Mouse (Mus musculus) hindbrain, embryonic 11.5 days (tissue): ENCODE data around the gene Hivep3. TPM values are rescaled to one million over a fixed set of nuclear protein-coding genes. Genes with fewer than 3 reads are reported as not detected.

Source experiments
- ATAC-seq: fragments of 200-750 bp; cut with Nextera tagmentation; 2 replicates; pipeline ENCODE4 v1.8.0; 2017; ENCODE audit warnings: mild to moderate bottlenecking, moderate TSS enrichment, moderate library complexity; ENCODE audit not compliant: low FRiP score
- DNase-seq: peaks from one replicate; pipeline ENCODE4 v3.0.0-alpha.2; 2015; ENCODE audit warnings: low spot score
- H3K27ac ChIP-seq: fragments of 300-500 bp; sonication (generic); 2 replicates; pipeline ENCODE4 v1.5.1; 2014; ENCODE audit warnings: mild to moderate bottlenecking, low read depth, low read length
- H3K27me3 ChIP-seq: fragments of 300-500 bp; sonication (generic); 2 replicates; pipeline ENCODE4 v1.6.1; 2014; ENCODE audit warnings: mild to moderate bottlenecking, low read length, moderate library complexity, mixed read lengths; ENCODE audit not compliant: control insufficient read depth, insufficient read depth
- H3K36me3 ChIP-seq: fragments of 300-500 bp; sonication (generic); 2 replicates; pipeline ENCODE4 v1.6.1; 2014; ENCODE audit warnings: mild to moderate bottlenecking, low read length, moderate library complexity, mixed read lengths; ENCODE audit not compliant: control insufficient read depth, insufficient read depth
- H3K4me1 ChIP-seq: fragments of 300-500 bp; sonication (generic); replicated peaks from 2 replicates; pipeline ENCODE4 v1.6.1; 2014; ENCODE audit warnings: low read length, mixed read lengths; ENCODE audit not compliant: control insufficient read depth, insufficient read depth
- H3K4me2 ChIP-seq: fragments of 300-500 bp; sonication (generic); replicated peaks from 2 replicates; pipeline ENCODE4 v1.6.1; 2014; ENCODE audit warnings: mild to moderate bottlenecking, low read depth, low read length
- H3K4me3 ChIP-seq: fragments of 300-500 bp; sonication (generic); 2 replicates; pipeline ENCODE4 v1.5.1; 2014; ENCODE audit warnings: low read depth, low read length
- H3K9ac ChIP-seq: fragments of 300-500 bp; sonication (generic); 2 replicates; pipeline ENCODE4 v1.6.1; 2014; ENCODE audit warnings: low read depth, low read length
- H3K9me3 ChIP-seq: fragments of 300-500 bp; sonication (generic); 2 replicates; pipeline ENCODE4 v1.6.1; 2016; ENCODE audit warnings: low read length; ENCODE audit not compliant: control insufficient read depth
- WGBS: fragments of 180-500 bp; shearing (Covaris S2); extraction: QIAGEN DNeasy Blood & Tissue Kit; methylation state at CpG from one replicate; pipeline ENCODE4 v1.1.7; 2014; 5-methylcytosine and 5-hydroxymethylcytosine counted together
- polyA plus RNA-seq: library from polyadenylated mRNA; unstranded; fragments of >200 nt; fragmentation: Nextera tagmentation; extraction: Ambion mirVana; gene quantifications from 2 replicates; pipeline ENCODE4 v1.2.1, GENCODE M21; 2014

Hivep3 gene
- polyA plus RNA-seq, 1 experiment from 2014 or later: 1.8 TPM

- ATAC-seq: no peak
- Histone ChIP-seq H3K4me1 (no peaks in the 10 kb centered on the region), H3K27ac (no peak overlapping the region), H3K27me3 (no peaks in the 10 kb centered on the region), H3K4me3 (no peak overlapping the region), H3K36me3 (no peaks in the 10 kb centered on the region), H3K4me2 (no peak overlapping the region), H3K9me3 (no peaks in the 10 kb centered on the region), H3K9ac (no peak overlapping the region)
- 61% methylated on average over 3 of the region's 3 CpGs for whole genome bisulfite sequencing
- DNase-seq: no peak
Measured at GRCm38 (mm10) chr4:119843294-119843693, 109.7 kb downstream of the Hivep3 start.

GRCm38 (mm10) chr4:119844267-119844666 is 110.7 kb downstream of the Hivep3 start:
- WGBS: 90% methylated on average over 3 of the region's 3 CpGs
- ATAC-seq: no peak

GRCm38 (mm10) chr4:119845596-119846161 is 112.1 kb downstream of the Hivep3 start:
- DNase-seq (no peak), ATAC-seq (no peak)
- Histone ChIP-seq H3K4me1 (no peaks in the 10 kb centered on the region), H3K9ac (no peak overlapping the region), H3K9me3 (no peaks in the 10 kb centered on the region), H3K36me3 (no peaks in the 10 kb centered on the region), H3K4me3 (no peak overlapping the region), H3K27me3 (no peaks in the 10 kb centered on the region), H3K4me2 (no peak overlapping the region), H3K27ac (no peak overlapping the region)
- WGBS: 76% methylated on average over 3 of the region's 3 CpGs

More at GRCm38 (mm10) chr4:119844267-119844666, 110.7 kb downstream of the Hivep3 start:
- no peaks in the 10 kb centered on the region for H3K27me3 ChIP-seq
- no peaks in the 10 kb centered on the region for H3K36me3 ChIP-seq
- no peak overlapping the region for H3K4me2 ChIP-seq
- H3K9me3 ChIP-seq: no peaks in the 10 kb centered on the region
- H3K4me3 ChIP-seq: no peak overlapping the region
- no peak for DNase-seq
- no peak overlapping the region for H3K9ac ChIP-seq
- no peak overlapping the region for H3K27ac ChIP-seq
- no peaks in the 10 kb centered on the region for H3K4me1 ChIP-seq

- H3K36me3 ChIP-seq: no peaks in the 10 kb centered on the region
- H3K4me3 ChIP-seq: no peak overlapping the region
- ATAC-seq (no peak), DNase-seq (no peak)
- H3K27me3 ChIP-seq: no peaks in the 10 kb centered on the region
- 64% methylated on average over 8 of the region's 8 CpGs for WGBS
- H3K9me3 ChIP-seq: no peaks in the 10 kb centered on the region
- no peak overlapping the region for H3K9ac ChIP-seq
- no peaks in the 10 kb centered on the region for H3K4me1 ChIP-seq
- H3K4me2 ChIP-seq: no peak overlapping the region
- no peak overlapping the region for H3K27ac ChIP-seq
Measured at GRCm38 (mm10) chr4:119852483-119852882, 118.9 kb downstream of the Hivep3 start.

GRCm38 (mm10) chr4:119854307-119855144 is 120.9 kb downstream of the Hivep3 start:
- Histone ChIP-seq H3K4me1 (no peaks in the 10 kb centered on the region), H3K27ac (no peak overlapping the region), H3K9ac (no peak overlapping the region), H3K9me3 (no peaks in the 10 kb centered on the region), H3K4me3 (no peak overlapping the region), H3K27me3 (no peaks in the 10 kb centered on the region), H3K36me3 (no peaks in the 10 kb centered on the region), H3K4me2 (no peak overlapping the region)
- ATAC-seq: no peak
- no peak for DNase-seq
- WGBS: 82% methylated on average over 9 of the region's 9 CpGs

GRCm38 (mm10) chr4:119859454-119859853 is 125.9 kb downstream of the Hivep3 start:
- 85% methylated on average over 4 of the region's 4 CpGs for WGBS
- ATAC-seq: no peak
- Histone ChIP-seq H3K27me3 (no peaks in the 10 kb centered on the region), H3K4me1 (no peaks in the 10 kb centered on the region), H3K9me3 (no peaks in the 10 kb centered on the region), H3K36me3 (no peaks in the 10 kb centered on the region), H3K9ac (no peak overlapping the region), H3K27ac (no peak overlapping the region), H3K4me3 (no peak overlapping the region), H3K4me2 (no peak overlapping the region)
- no peak for DNase-seq

GRCm38 (mm10) chr4:119861001-119861400 is 127.4 kb downstream of the Hivep3 start:
- H3K27ac ChIP-seq: no peak overlapping the region
- ATAC-seq (no peak), DNase-seq (no peak)
- H3K36me3 ChIP-seq: no peaks in the 10 kb centered on the region
- H3K4me1 ChIP-seq: no peaks in the 10 kb centered on the region
- WGBS: 78% methylated on average over 4 of the region's 4 CpGs
- no peaks in the 10 kb centered on the region for H3K27me3 ChIP-seq
- no peaks in the 10 kb centered on the region for H3K9me3 ChIP-seq
- H3K9ac ChIP-seq: no peak overlapping the region
- no peak overlapping the region for H3K4me2 ChIP-seq
- no peak overlapping the region for H3K4me3 ChIP-seq

- H3K27ac ChIP-seq: no peak overlapping the region
- no peaks in the 10 kb centered on the region for H3K4me1 ChIP-seq
- H3K36me3 ChIP-seq: no peaks in the 10 kb centered on the region
- no peak overlapping the region for H3K4me3 ChIP-seq
- ATAC-seq: no peak
- WGBS: 63% methylated on average over 3 of the region's 3 CpGs
- DNase-seq: no peak
- H3K9me3 ChIP-seq: no peaks in the 10 kb centered on the region
- no peaks in the 10 kb centered on the region for H3K27me3 ChIP-seq
- H3K4me2 ChIP-seq: no peak overlapping the region
- H3K9ac ChIP-seq: no peak overlapping the region
Measured at GRCm38 (mm10) chr4:119865827-119866455, 132.4 kb downstream of the Hivep3 start.
